Mouse (Mus musculus) heart, embryonic 11.5 days (tissue): ENCODE data around the gene Olfr572. TPM values are rescaled to one million over a fixed set of nuclear protein-coding genes. Genes with fewer than 3 reads are reported as not detected.
A peak's percentile ranks its signal among the peaks of the same experiment; 100 is the strongest.

ENCODE experiments used
- ATAC-seq: fragments of 200-750 bp; cut with Nextera tagmentation; replicated peaks from 2 replicates; pipeline ENCODE4 v1.8.0; 2017; ENCODE audit warnings: moderate library complexity; ENCODE audit not compliant: insufficient number of reproducible peaks, low FRiP score, low TSS enrichment
- H3K27ac ChIP-seq: fragments of 300-500 bp; sonication (generic); 2 replicates; pipeline ENCODE4 v1.5.1; 2014; ENCODE audit warnings: mild to moderate bottlenecking, low read depth, low read length
- H3K27me3 ChIP-seq: fragments of 300-500 bp; sonication (generic); 2 replicates; pipeline ENCODE4 v1.6.1; 2014; ENCODE audit warnings: mild to moderate bottlenecking, low read length, mixed read lengths; ENCODE audit not compliant: control insufficient read depth, insufficient read depth
- H3K36me3 ChIP-seq: fragments of 300-500 bp; sonication (generic); 2 replicates; pipeline ENCODE4 v1.6.1; 2014; ENCODE audit warnings: mild to moderate bottlenecking, low read length, moderate library complexity, mixed read lengths; ENCODE audit not compliant: control insufficient read depth, insufficient read depth
- H3K4me1 ChIP-seq: fragments of 300-500 bp; sonication (generic); 2 replicates; pipeline ENCODE4 v1.6.1; 2014; ENCODE audit warnings: low read length; ENCODE audit not compliant: control insufficient read depth, insufficient read depth
- H3K4me2 ChIP-seq: fragments of 300-500 bp; sonication (generic); 2 replicates; pipeline ENCODE4 v1.6.1; 2014; ENCODE audit warnings: mild to moderate bottlenecking, moderate library complexity
- H3K4me3 ChIP-seq: fragments of 300-500 bp; sonication (generic); 2 replicates; pipeline ENCODE4 v1.5.1; 2014; ENCODE audit warnings: low read depth, low read length
- H3K9ac ChIP-seq: fragments of 300-500 bp; sonication (generic); 2 replicates; pipeline ENCODE4 v1.6.1; 2014; ENCODE audit warnings: mild to moderate bottlenecking, low read depth, low read length, moderate library complexity
- H3K9me3 ChIP-seq: fragments of 300-500 bp; sonication (generic); replicated peaks from 2 replicates; pipeline ENCODE4 v1.6.1; 2016; ENCODE audit warnings: low read length; ENCODE audit not compliant: control insufficient read depth
- WGBS: fragments of 180-500 bp; shearing (Covaris S2); extraction: QIAGEN DNeasy Blood & Tissue Kit; methylation state at CpG from one replicate; pipeline ENCODE4 v1.1.7; 2014; ENCODE audit not compliant: insufficient replicate concordance; 5-methylcytosine and 5-hydroxymethylcytosine counted together
- polyA plus RNA-seq: library from polyadenylated mRNA; unstranded; fragments of >200 nt; fragmentation: Nextera tagmentation; extraction: Ambion mirVana; gene quantifications from 2 replicates; pipeline ENCODE4 v1.2.1, GENCODE M21; 2014

Gene Olfr572
- not detected in 2 replicates for polyA plus RNA-seq

GRCm38 (mm10) chr7:102924109-102924508, at the start of gene Olfr572:
TSS of gene Olfr572 (plus strand) at chr7:102924409.
- no peaks in the 10 kb centered on the region for H3K9me3 ChIP-seq
- H3K4me3 ChIP-seq: no peak within 1 kb of the TSS
- no peaks in the 10 kb centered on the region for H3K4me1 ChIP-seq
- H3K27me3 ChIP-seq: no peaks in the 10 kb centered on the region
- ATAC-seq: no peak
- no peak within 1 kb of the TSS for H3K9ac ChIP-seq
- no peaks in the 10 kb centered on the region for H3K36me3 ChIP-seq
- no peak within 1 kb of the TSS for H3K4me2 ChIP-seq
- no peak within 1 kb of the TSS for H3K27ac ChIP-seq
- 45% methylated on average over 1 of the region's 1 CpGs for WGBS

DNA sequence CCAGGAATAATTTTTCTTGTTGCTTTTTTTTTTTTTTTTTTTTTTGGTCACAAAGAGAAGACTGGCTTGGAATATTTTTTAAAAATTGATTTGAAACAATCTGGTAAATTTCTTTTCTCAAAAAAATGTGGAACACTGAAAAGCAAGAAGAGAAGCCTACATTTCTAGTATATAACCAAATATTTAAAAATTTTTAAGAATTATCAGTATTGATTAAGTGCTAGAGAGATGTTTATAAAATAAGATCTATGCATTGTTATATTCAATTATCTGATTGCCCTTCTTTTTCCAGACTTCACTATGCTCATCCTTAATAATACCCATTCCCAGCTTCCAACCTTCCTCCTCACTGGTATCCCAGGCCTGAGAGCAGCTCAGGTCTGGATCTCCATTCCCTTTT, 47.4 kb upstream of the Olfr572 start, which contains the start of gene Olfr568:
Olfr568 (plus strand) TSS at position 301 of the 400 bp plus-strand sequence.
- ATAC-seq: no peak
- no peaks in the 10 kb centered on the region for H3K36me3 ChIP-seq
- H3K4me3 ChIP-seq: no peak within 1 kb of the TSS
- H3K9ac ChIP-seq: no peak within 1 kb of the TSS
- H3K4me1 ChIP-seq: no peaks in the 10 kb centered on the region
- H3K4me2 ChIP-seq: no peak within 1 kb of the TSS
- H3K9me3 ChIP-seq: no peaks in the 10 kb centered on the region
- no peaks in the 10 kb centered on the region for H3K27me3 ChIP-seq
- no peak within 1 kb of the TSS for H3K27ac ChIP-seq

DNA sequence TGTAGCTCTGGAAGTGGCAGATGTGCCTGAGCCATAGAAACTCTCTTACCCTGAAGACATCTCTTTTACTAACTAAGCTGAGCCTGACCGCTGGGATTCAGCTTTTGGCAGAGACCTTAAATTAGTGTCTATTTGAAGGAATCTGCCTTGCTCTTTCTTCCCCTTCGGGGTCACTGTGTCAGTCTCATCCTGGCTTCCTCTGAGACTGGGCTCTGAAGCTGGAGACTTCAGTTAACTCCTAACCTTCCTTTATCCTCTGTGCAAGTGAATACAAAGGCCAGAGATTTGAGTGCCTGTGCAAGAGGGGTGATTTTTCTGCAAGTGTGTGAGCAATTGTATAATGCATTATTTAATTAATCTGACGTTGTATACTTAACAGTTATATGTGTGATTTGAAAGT, 33.4 kb upstream of the Olfr572 start, which contains the start of gene Olfr569:
Olfr569 (minus strand) TSS at position 101 of the 400 bp plus-strand sequence.
- Histone ChIP-seq H3K4me1 (no peaks in the 10 kb centered on the region), H3K9me3 (no peaks in the 10 kb centered on the region), H3K4me3 (no peak within 1 kb of the TSS), H3K36me3 (no peaks in the 10 kb centered on the region), H3K4me2 (no peak within 1 kb of the TSS), H3K9ac (no peak within 1 kb of the TSS), H3K27ac (no peak within 1 kb of the TSS), H3K27me3 (no peaks in the 10 kb centered on the region)
- 64% methylated on average over 3 of the region's 3 CpGs for WGBS
- no peak for ATAC-seq

- no peaks in the 10 kb centered on the region for H3K27me3 ChIP-seq
- no peaks in the 10 kb centered on the region for H3K9me3 ChIP-seq
- H3K4me2 ChIP-seq: no peak overlapping the region
- 23% methylated on average over 1 of the region's 1 CpGs for WGBS
- H3K36me3 ChIP-seq: no peaks in the 10 kb centered on the region
- ATAC-seq: no peak
- H3K27ac ChIP-seq: no peak overlapping the region
- no peak overlapping the region for H3K4me3 ChIP-seq
- H3K4me1 ChIP-seq: 0 out of 2 replicates have a peak, but pooled peaks cover 3% of the 10 kb centered on the region
- no peak overlapping the region for H3K9ac ChIP-seq
These were observed 8.9 kb upstream of the Olfr572 start for GRCm38 (mm10) chr7:102915261-102915660.

DNA sequence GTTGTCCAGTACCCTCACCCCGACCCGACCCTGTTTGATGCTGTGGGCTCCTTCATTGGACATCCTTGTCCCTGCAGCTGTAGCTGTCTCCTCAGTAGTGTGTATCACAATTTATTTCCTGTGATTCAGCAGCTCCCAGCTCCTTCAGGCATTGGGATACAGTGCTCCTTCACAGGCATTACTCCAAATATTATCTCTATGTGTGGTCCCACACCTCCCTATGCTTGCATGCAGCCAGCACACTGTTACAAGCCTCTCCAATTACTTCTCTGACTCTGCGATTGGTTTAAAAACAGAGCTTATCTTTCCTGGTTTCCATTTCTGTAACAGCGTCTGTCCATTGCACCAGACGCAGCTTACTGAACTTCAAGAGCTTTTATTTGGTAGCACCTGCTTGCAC, 7.8 kb upstream of the Olfr572 start:
- H3K4me1 ChIP-seq: 0 out of 2 replicates have a peak, but pooled peaks cover 3% of the 10 kb centered on the region
- H3K9ac ChIP-seq: no peak overlapping the region
- no peak overlapping the region for H3K27ac ChIP-seq
- H3K36me3 ChIP-seq: no peaks in the 10 kb centered on the region
- no peak for ATAC-seq
- WGBS: 45% methylated on average over 5 of the region's 5 CpGs
- no peaks in the 10 kb centered on the region for H3K9me3 ChIP-seq
- no peak overlapping the region for H3K4me2 ChIP-seq
- no peak overlapping the region for H3K4me3 ChIP-seq
- H3K27me3 ChIP-seq: no peaks in the 10 kb centered on the region

DNA sequence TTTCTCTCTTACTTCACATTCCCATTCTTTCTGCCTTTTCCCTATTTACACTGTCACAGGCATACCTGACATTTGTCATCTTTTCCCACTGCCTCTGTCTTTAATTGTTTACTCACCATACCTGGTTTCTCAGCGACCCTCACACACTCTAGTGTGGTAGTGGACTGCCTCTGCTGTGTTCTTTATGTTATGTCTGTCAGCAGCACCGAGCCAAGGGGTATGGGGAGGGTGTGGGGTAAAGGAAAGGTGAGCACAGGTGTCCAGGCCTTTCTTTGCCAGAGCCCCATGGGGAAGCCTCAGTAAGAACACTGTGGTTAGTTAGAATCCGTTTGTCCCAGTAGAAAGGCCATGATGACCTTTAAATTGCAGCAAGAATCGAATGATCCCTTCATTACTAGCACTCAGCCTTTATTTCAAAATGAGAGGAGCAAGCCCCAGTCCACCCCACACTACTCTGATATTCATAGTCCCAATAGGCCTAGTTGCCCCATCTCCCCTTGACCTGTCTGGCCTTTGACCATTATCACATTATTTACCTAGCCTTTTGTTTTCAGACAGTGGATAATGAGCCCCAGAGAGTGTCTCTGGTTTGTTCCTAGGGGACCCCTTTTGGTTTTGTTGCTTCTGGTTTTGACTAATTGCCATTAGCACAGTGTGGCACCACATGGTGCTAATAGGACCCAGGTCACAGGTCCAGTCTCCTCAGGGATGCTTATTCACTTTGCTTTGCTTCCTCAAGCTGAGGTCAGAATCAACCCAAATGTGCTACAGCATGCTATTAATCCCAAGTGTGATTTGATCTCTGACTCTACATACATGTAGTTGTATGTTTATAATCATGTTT, 7.0 kb upstream of the Olfr572 start, which contains the start of gene Olfr571:
Olfr571 (minus strand) TSS at position 505 of the 844 bp plus-strand sequence.
- Histone ChIP-seq H3K27ac (no peak within 1 kb of the TSS), H3K36me3 (no peaks in the 10 kb centered on the region), H3K4me2 (no peak within 1 kb of the TSS), H3K4me3 (no peak within 1 kb of the TSS), H3K9ac (no peak within 1 kb of the TSS), H3K9me3 (no peaks in the 10 kb centered on the region), H3K4me1 (0 out of 2 replicates have a peak, but pooled peaks cover 3% of the 10 kb centered on the region), H3K27me3 (no peaks in the 10 kb centered on the region)
- 61% methylated on average over 4 of the region's 4 CpGs for WGBS
- ATAC-seq: no peak

GRCm38 (mm10) chr7:102919632-102920031, 4.6 kb upstream of the Olfr572 start:
- Histone ChIP-seq H3K27me3 (no peaks in the 10 kb centered on the region), H3K9ac (no peak overlapping the region), H3K4me3 (no peak overlapping the region), H3K27ac (no peak overlapping the region), H3K4me2 (no peak overlapping the region), H3K36me3 (no peaks in the 10 kb centered on the region), H3K9me3 (no peaks in the 10 kb centered on the region), H3K4me1 (0 out of 2 replicates have a peak, but pooled peaks cover 3% of the 10 kb centered on the region)
- ATAC-seq: 0 out of 2 replicates have a peak, but pooled peaks have one; percentile 55
- 13% methylated on average over 1 of the region's 1 CpGs for WGBS

DNA sequence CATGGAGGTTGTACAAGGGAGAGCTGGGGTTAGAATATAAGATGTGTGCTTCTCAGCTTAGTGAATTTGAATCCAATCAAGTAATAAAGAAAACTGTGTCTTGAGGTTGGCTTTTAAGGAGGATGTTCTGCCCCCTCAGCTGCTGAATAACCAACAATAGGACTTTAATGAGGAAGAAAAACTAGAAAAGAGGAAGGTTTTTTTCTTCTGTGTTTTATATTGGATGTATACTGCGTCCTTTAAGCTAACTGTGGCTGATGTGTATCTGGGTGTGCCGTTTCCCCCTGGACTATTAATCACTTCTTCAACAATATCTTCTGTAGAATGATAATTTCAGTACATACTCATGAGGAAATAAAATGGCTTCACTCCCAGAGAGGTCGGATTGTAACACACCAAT, 2.9 kb downstream of the Olfr572 start:
- Histone ChIP-seq H3K9ac (no peak overlapping the region), H3K27ac (no peak overlapping the region), H3K27me3 (no peaks in the 10 kb centered on the region), H3K9me3 (no peaks in the 10 kb centered on the region), H3K4me1 (no peaks in the 10 kb centered on the region), H3K4me2 (no peak overlapping the region), H3K36me3 (no peaks in the 10 kb centered on the region), H3K4me3 (no peak overlapping the region)
- ATAC-seq: no peak
- 66% methylated on average over 3 of the region's 3 CpGs for WGBS
